Mouse (Mus musculus): ENCODE results near the gene Cx3cl1.

DNA sequence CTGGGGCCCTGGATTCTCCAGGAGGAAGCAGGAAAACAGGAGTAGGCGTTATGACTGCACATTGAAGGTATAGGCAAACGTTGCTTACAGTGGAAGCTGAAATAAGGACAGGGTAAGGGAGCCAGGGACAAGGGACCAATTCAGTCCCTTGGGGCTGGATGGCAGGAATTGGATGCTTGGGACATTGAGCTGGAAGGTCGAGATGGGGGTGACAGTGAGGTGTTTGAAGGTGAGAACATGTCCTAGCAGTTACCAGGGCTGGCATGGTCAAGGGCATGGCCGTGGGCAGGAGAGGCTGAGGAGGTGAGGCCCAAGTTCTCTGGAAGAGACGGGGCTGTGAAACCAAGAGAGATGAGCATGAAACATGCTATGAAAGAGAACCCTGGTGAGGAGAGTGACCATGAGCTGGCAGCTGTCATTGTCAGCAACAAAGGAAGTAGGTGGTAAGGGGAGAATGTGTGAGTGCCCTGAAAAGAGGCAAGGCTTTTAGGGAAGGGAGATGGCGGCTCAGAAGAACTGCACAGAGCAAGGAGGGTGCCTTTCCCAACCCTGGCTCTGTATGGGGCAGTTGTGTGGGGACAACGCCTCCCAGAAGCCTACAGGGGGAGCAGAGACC is 37.0 kb upstream of the Cx3cl1 start:
- TF ChIP-seq CTCF (IDR thresholded peaks at IDR 0.05; ENCODE audit: borderline replicate concordance, control insufficient read depth, extremely low read depth, insufficient read depth, low read length, poor library complexity) (no peak), POLR2A (IDR thresholded peaks at IDR 0.05; ENCODE audit: control insufficient read depth, extremely low read depth, insufficient read depth, low read length, poor library complexity) (no peak)
